Mouse (Mus musculus): ENCODE results near the gene Tedc1. TPM values are rescaled to one million over a fixed set of nuclear protein-coding genes. Genes with fewer than 3 reads are reported as not detected.

Tedc1 gene
- polyA plus RNA-seq, 1 experiment: 4.6 TPM

DNA sequence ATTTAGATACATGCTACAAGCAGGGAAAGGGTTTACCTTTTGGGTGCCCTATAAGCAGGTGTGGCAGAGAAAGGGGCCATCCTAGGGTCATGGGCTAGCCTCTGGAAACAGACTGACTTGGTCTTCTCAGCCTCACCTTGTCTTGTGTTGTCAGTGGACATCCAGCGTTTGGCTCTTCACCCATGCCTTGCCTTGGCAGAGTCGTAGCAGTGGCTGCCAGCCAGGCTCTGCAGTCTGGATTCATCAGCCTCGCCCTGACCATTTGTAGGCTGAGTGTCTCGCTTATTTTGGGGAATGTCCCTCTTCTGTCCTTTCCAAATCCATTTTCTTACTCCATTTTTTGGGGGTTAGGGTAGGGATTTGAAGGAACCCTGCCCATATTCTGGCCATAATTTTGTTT is 45.1 kb downstream of the Tedc1 start:
- DNase-seq (ENCODE audit: low read depth): no peak

DNA sequence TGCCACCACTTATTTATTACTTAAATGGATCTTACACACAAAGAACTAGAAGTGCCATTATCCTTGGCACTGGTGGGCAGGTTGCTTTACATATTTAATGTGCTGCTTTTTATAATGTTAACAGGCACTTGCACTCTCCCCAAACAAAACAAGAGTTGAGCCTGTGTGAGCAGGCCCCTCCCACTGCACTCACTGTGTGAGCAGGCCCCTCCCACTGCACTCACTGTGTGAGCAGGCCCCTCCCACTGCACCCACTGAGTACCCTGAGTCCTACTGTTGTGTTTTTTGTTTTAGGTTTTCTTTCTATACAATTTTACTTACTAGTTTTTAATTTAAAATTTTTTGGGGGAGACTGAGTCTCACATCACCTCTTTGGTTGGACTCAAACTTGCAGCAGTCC is 45.8 kb downstream of the Tedc1 start:
- no peak for DNase-seq (ENCODE audit: low read depth)

DNA sequence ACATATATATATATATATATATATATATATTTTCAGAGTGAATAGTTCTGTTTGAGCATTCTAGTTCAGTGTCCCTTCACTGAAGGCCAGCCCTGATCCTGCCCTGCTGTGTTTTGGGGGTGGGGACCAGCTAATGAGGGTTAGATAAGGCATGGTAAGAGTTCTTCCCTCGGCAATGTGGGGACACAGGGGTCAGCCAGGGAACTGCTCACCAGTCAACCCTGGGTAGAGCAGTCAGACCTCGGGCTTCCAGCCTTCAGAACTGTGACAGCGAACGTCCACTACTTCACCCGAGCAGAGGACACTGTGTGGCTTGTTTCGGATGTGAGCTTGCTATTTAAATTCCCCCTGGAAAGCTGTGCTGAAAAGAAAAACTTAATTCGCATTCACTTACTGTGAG is 47.3 kb downstream of the Tedc1 start:
- DNase-seq (ENCODE audit: low read depth): no peak

DNA sequence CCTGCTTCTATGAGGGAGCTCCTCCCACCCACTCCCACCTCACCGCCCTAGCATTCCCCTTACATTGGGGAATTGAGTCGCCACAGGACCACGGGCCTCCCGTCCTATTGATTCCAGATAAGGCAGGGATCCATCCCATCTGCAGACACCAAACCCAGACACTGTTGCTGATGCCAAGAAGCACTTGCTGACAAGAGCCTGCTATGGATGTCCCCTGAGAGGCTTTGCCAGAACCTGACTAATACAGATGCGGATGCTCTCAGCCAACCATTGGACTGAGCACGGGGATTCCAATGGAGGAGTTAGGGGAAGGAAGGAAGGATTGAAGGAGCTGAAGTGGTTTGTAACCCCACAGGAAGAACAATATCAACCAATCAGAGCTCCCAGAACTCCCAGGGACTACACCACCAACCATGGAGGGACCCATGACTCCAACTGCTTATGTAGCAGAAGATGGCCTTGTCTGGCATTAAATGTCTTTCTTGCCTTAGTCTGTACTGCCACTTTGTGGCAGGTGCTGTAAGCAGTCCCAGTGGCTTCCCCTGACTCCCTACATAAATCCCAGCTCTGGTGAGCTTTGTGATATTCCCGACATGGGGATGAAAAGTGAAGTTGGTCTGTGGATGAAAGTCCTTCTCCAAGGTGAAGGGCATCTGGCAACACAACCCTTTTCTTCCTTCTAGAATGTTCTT is 49.2 kb downstream of the Tedc1 start:
- DNase-seq (ENCODE audit: low read depth): no peak

DNA sequence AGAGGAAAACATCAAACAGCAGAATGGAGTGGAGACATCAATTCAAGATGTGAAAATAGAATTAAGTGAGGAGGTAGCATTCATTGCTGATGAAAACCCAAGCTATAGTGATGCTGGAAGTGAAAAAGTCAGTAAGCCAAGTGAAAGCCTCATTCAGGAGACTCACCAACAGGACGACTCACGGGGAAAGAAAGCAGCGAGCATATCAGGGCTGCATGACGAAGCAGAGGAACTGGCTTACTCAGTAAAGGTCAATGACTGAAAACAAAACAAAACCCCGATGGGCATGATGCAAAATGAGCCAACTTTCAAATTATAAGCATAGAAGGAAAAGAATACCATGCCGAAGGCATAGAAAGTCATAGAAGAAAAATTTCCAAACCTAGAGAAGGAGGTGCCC is 51.5 kb downstream of the Tedc1 start:
- no peak for DNase-seq (ENCODE audit: low read depth)

GRCm38 (mm10) chr12:113210586-113211378 is 54.6 kb downstream of the Tedc1 start:
- no peak for DNase-seq (ENCODE audit: low read depth)

DNA sequence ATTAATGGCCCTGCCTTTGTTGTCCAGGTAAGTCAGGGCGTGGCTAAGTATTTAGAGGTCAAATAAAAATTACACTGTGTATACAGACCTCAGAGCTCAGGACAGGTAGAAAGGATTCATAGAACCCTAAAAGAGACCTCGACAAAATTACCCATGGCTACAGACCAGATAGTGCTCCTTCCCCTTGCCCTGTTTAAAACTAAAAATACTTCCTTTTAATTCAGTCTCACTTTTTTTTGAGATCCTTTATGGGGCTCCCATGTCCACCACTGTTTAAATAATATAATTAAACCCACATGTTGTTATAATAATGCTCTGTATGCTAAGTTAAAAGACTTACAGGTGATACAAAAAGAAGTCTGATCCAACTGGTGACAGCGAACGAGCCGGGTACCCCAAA is 55.6 kb downstream of the Tedc1 start:
- DNase-seq (ENCODE audit: low read depth): no peak

DNA sequence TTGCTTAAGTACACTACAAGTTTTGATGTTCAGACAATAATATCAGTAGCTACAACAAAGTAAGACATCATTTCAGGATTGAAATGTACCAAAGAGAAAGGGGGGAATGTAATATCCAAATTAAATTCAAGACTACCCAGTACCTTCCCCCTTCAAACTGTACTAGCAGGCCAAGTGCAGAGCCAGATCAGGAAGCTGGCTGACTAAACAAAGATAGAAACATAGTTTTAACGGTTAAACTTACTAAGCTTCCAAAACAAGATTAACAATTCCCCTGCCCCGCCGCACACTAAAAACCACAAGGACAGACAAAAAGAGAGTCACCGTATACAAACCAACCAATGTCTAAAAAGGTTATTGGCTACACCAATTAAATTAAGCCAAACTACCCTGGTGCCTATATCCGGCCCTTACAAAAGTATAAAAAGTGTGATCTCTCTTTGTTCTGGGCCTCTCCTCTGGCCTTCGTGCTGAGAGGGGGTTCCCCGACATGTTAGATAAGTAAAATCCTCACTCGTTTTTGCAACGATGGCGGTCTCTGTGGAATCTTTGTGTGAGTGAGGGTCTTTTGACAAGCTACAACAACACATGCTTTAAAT is 56.2 kb downstream of the Tedc1 start:
- DNase-seq (ENCODE audit: low read depth): no peak

DNA sequence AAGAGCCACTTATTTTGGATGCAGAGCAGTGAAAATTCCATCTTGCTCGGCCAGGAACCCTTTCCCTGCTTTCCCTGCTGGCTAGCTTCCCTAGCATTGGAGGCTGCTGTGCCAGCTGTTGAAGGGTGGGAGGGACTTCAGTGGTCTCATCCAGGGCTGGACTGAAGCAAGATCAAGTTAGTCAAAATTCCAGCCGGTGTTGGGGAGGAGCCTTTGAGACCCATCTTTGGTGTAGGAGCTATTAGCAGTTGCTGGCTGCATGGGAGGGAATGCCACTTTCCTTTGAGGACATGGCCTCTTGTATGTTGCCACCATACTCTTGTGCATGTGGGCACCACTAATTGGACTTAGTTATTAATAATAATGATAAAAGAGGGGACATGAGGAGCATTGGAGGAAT is 57.0 kb downstream of the Tedc1 start:
- no peak for DNase-seq (ENCODE audit: low read depth)

GRCm38 (mm10) chr12:113214072-113214808 is 58.0 kb downstream of the Tedc1 start:
- DNase-seq (ENCODE audit: low read depth): no peak

DNA sequence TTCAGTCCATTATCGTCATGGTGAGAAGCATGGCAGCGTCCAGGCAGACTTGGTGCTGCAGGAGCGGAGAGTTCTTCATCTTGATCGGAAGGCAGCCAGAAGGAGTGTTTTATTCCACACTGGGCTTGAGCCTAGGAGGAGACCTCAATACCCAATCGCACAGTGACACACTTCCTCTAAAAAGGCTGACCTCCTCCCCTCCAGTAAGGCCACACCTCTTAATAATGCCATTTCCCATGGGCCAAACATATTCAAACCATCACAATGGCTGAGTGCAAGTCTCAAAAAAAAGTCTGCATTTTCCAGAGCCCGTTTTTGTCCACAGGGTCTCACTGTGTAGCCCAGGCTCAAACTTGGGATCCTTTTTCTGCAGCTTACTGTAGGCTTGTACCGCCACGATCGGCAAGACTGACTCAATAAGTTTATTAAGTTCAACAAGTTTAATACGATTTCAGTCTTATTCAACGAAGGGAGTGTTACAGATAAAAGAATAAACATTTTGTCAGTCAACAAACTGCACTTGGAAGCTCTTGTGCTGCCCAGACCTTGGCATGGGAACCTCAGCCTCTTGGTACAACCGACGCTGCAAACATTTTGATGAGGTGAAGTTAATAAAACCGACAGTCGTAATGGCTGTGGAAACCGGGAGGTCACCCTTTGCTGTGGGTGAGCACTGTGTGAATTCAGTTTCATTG is 58.9 kb downstream of the Tedc1 start:
- no peak for DNase-seq (ENCODE audit: low read depth)

Other genes starting within 250 kb of the Tedc1 start
- 39.4 and 46.9 TPM in 2 replicates for gene Jag2, start 226.6 kb upstream of the Tedc1 start, polyA plus RNA-seq (2012; rRNA removed)
- gene Nudt14, start 214.3 kb upstream of the Tedc1 start, polyA plus RNA-seq (2012; rRNA removed): 47.3 and 51.0 TPM in 2 replicates
- gene Btbd6, start 179.9 kb upstream of the Tedc1 start, polyA plus RNA-seq (2012; rRNA removed): 25.7 and 41.8 TPM in 2 replicates
- gene Brf1, start 155.7 kb upstream of the Tedc1 start, polyA plus RNA-seq (2012; rRNA removed): 66.2 and 80.9 TPM in 2 replicates
- 39.0 and 39.1 TPM in 2 replicates for gene Pacs2, start 141.9 kb upstream of the Tedc1 start, polyA plus RNA-seq (2012; rRNA removed)
- 1.1 and 2.4 TPM in 2 replicates for gene Tex22, start 81.9 kb upstream of the Tedc1 start, polyA plus RNA-seq (2012; rRNA removed)
- 52.1 and 58.6 TPM in 2 replicates for gene Mta1, start 58.1 kb upstream of the Tedc1 start, polyA plus RNA-seq (2012; rRNA removed)
- gene Crip2, start 16.2 kb upstream of the Tedc1 start, polyA plus RNA-seq (2012; rRNA removed): 250 and 281 TPM in 2 replicates
- 9,197 and 10,915 TPM in 2 replicates for gene Crip1, start 10.1 kb upstream of the Tedc1 start, polyA plus RNA-seq (2012; rRNA removed)
- 0.89 and 1.0 TPM in 2 replicates for gene Tmem121, start 29.5 kb downstream of the Tedc1 start, polyA plus RNA-seq (2012; rRNA removed)